Mouse (Mus musculus): ENCODE data around the gene Ccdc184.

- TF ChIP-seq CTCF (IDR thresholded peaks at IDR 0.05; ENCODE audit: low read depth), result peak; percentile 62
- TF ChIP-seq EP300 (IDR thresholded peaks at IDR 0.05; ENCODE audit: low read depth), result no peak
These were observed 6.9 kb downstream of the Ccdc184 start for GRCm38 (mm10) chr15:98173821-98174220.
